Mouse (Mus musculus) thymus, adult 18-20 months (tissue): Measurements from ENCODE around the gene Txndc15.

ENCODE experiments used
- DNase-seq, 2 experiments: peaks; one replicate each; pipeline ENCODE4 v3.0.0; 2022; ENCODE audit warnings: mixed read lengths in 2 of 2

Gene Txndc15

GRCm38 (mm10) chr13:55732121-55732520 is 17.7 kb downstream of the Txndc15 start:
- no peak for DNase-seq

GRCm38 (mm10) chr13:55733628-55734502 is 19.4 kb downstream of the Txndc15 start:
- DNase-seq, result no peak

- no peak for DNase-seq
These were observed 23.4 kb downstream of the Txndc15 start for GRCm38 (mm10) chr13:55737885-55738284.

- DNase-seq, result no peak
These were observed 27.9 kb downstream of the Txndc15 start for GRCm38 (mm10) chr13:55742306-55742705.

- no peak for DNase-seq
These were observed 39.9 kb downstream of the Txndc15 start for GRCm38 (mm10) chr13:55754380-55754779.

- no peak for DNase-seq
These were observed 42.3 kb downstream of the Txndc15 start for GRCm38 (mm10) chr13:55756789-55757188.

GRCm38 (mm10) chr13:55757645-55758044 is 43.2 kb downstream of the Txndc15 start:
- no peak for DNase-seq

GRCm38 (mm10) chr13:55760576-55760975 is 46.1 kb downstream of the Txndc15 start:
- no peak for DNase-seq

- DNase-seq, result no peak
These were observed 47.0 kb downstream of the Txndc15 start for GRCm38 (mm10) chr13:55761486-55761885.

GRCm38 (mm10) chr13:55774352-55774751 is 59.9 kb downstream of the Txndc15 start:
- no peak for DNase-seq

GRCm38 (mm10) chr13:55775056-55775455 is 60.6 kb downstream of the Txndc15 start:
- no peak for DNase-seq
